In the genomic region with DNA sequence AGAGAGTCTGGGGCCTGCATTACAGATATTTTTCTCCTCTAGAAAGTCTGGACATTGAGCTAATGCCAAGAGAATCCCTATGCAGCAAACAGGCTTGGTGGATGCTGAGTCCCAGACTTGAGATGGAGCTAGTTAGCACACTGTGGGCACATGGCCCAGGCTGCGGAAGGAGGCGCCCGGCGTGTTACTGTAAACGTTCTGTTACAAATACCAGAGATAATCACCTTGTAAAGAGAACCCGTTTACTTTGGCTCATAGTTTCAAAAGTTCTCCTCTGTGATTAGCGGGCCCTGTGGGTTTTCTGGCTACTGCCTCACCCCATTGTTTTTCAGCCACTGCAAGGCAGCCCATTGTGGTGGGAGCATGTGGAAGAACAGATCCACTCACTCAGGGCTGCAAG, we compare ENCODE assay signal across 16 mouse cellular contexts.
DNase-seq lines count a peak whose midpoint lies in the region; ATAC-seq lines count a peak whose summit lies in the region.
"Had no signal": no experiment of that assay in that cellular context is flagged by ENCODE, and none has a peak within 500 bp of the region (broad histone marks: within the 10 kb centered on the region; RNA-seq: fewer than 3 reads in every experiment).

No protein-coding gene starts in this region.

- H3K4me1 ChIP-seq in embryonic facial prominence, embryonic 15.5 days, result peaks cover 8% of the 10 kb centered on the region; the same call in 1 of the 2 replicates
- no peaks in the 10 kb centered on the region for H3K4me1 ChIP-seq in hindbrain, embryonic 11.5 days (replicated peaks; ENCODE audit: control insufficient read depth, insufficient read depth, low read length)
- H3K4me1 ChIP-seq: midbrain, embryonic 13.5 days had no signal

- H3K36me3 ChIP-seq in embryonic facial prominence, embryonic 15.5 days, result no peaks in the 10 kb centered on the region
- no peaks in the 10 kb centered on the region for H3K36me3 ChIP-seq in hindbrain, embryonic 11.5 days (ENCODE audit: control insufficient read depth, insufficient read depth, low read length)
- H3K36me3 ChIP-seq: G1E; midbrain, embryonic 13.5 days had no signal

- no peak overlapping the region for H3K27ac ChIP-seq in embryonic facial prominence, embryonic 15.5 days (replicated peaks)
- H3K27ac ChIP-seq in hindbrain, embryonic 11.5 days (ENCODE audit: low read depth, low read length), result no peak overlapping the region
- H3K27ac ChIP-seq: midbrain, embryonic 13.5 days had no signal

- no peak overlapping the region for H3K4me3 ChIP-seq in embryonic facial prominence, embryonic 15.5 days (replicated peaks)
- H3K4me3 ChIP-seq in hindbrain, embryonic 11.5 days (ENCODE audit: low read depth, low read length), result no peak overlapping the region
- H3K4me3 ChIP-seq: midbrain, embryonic 13.5 days had no signal

- 39% methylated on average over 7 of the region's 7 CpGs for WGBS in embryonic facial prominence, embryonic 15.5 days
- 78% methylated on average over 7 of the region's 7 CpGs for WGBS in hindbrain, embryonic 11.5 days

- intact Hi-C loops in heart, postnatal 10 days (cut with DNase I), result no loop called here

- peak; percentile 60; the same call in 1 of the 2 replicates for ATAC-seq in embryonic facial prominence, embryonic 15.5 days (ENCODE audit: insufficient number of reproducible peaks, low FRiP score, low TSS enrichment, low read depth)
- ATAC-seq in megakaryocyte-erythroid progenitor cell, adult 5-6 weeks (replicated peaks; ENCODE audit: low FRiP score, low TSS enrichment, poor library complexity, severe bottlenecking), result peak; percentile 33
- no peak for ATAC-seq in hindbrain, embryonic 11.5 days (ENCODE audit: low FRiP score)
- ATAC-seq: midbrain, embryonic 13.5 days had no signal

- no peaks in the 10 kb centered on the region for H3K9me3 ChIP-seq in embryonic facial prominence, embryonic 15.5 days (replicated peaks)
- no peaks in the 10 kb centered on the region for H3K9me3 ChIP-seq in hindbrain, embryonic 11.5 days (ENCODE audit: control insufficient read depth, low read length)
- H3K9me3 ChIP-seq: G1E; midbrain, embryonic 13.5 days had no signal

- H3K9ac ChIP-seq in embryonic facial prominence, embryonic 15.5 days, result no peak overlapping the region
- H3K9ac ChIP-seq in hindbrain, embryonic 11.5 days (ENCODE audit: low read depth, low read length), result no peak overlapping the region
- H3K9ac ChIP-seq: midbrain, embryonic 13.5 days had no signal

- H3K4me2 ChIP-seq in embryonic facial prominence, embryonic 15.5 days (replicated peaks), result no peak overlapping the region
- H3K4me2 ChIP-seq in hindbrain, embryonic 11.5 days (replicated peaks; ENCODE audit: low read depth, low read length), result no peak overlapping the region
- H3K4me2 ChIP-seq: midbrain, embryonic 13.5 days had no signal

- DNase-seq in heart, adult 11 months, result peak; percentile 82
- no peak for DNase-seq in heart, postnatal 10 days
- DNase-seq in right cerebral cortex, postnatal 4 days, result peak; percentile 20
- no peak for DNase-seq in right cerebral cortex, adult 2 months (ENCODE audit: low spot score in 2 of 2)
- DNase-seq in adrenal gland, postnatal 10 days, result no peak
- no peak for DNase-seq in hindbrain, embryonic 11.5 days (ENCODE audit: low spot score)
- DNase-seq: adrenal gland, postnatal 25 days; gastrocnemius, postnatal 10 days; heart, postnatal 36 days; kidney, adult 9 months; kidney, postnatal 4 days; right cerebral cortex, postnatal 25 days had no signal

- H3K27me3 ChIP-seq in embryonic facial prominence, embryonic 15.5 days, result no peaks in the 10 kb centered on the region
- no peaks in the 10 kb centered on the region for H3K27me3 ChIP-seq in hindbrain, embryonic 11.5 days (ENCODE audit: control insufficient read depth, insufficient read depth, low read length)
- H3K27me3 ChIP-seq: midbrain, embryonic 13.5 days had no signal

Comparison
In these comparisons a context has a peak if more than half of its experiments do, and no peak if none do; other contexts are left out.
1. DNase-seq: peak in heart, adult 11 months (single experiment) and right cerebral cortex, postnatal 4 days (single experiment); none in heart, postnatal 10 days (0 of 2), right cerebral cortex, adult 2 months (0 of 2), adrenal gland, postnatal 10 days (single experiment) and hindbrain, embryonic 11.5 days (single experiment).